Mouse (Mus musculus) cerebellum, adult 2 months (tissue): ENCODE measurements around the gene Usp2. TPM values are rescaled to one million over a fixed set of nuclear protein-coding genes. Genes with fewer than 3 reads are reported as not detected.

Experiments used
- DNase-seq, 2 experiments: peaks; one replicate each; pipeline ENCODE4 v3.0.0; 2021
- H3K27ac ChIP-seq: fragments of 200-500 bp; 2 replicates; pipeline ENCODE4 v1.5.1; 2012; ENCODE audit warnings: low read length, control low read depth, inconsistent platforms; ENCODE audit not compliant: insufficient read depth
- H3K27me3 ChIP-seq: fragments of 200-500 bp; 2 replicates; pipeline ENCODE4 v1.6.1; 2012; ENCODE audit warnings: inconsistent platforms, mild to moderate bottlenecking, low read length, moderate library complexity; ENCODE audit not compliant: control insufficient read depth, insufficient read depth
- H3K4me1 ChIP-seq: fragments of 200-500 bp; 2 replicates; pipeline ENCODE4 v1.6.1; 2011; ENCODE audit warnings: low read length; ENCODE audit not compliant: control insufficient read depth, insufficient read depth
- H3K4me3 ChIP-seq: fragments of 200-500 bp; replicated peaks from 2 replicates; pipeline ENCODE3; 2011; ENCODE audit warnings: mild to moderate bottlenecking, low read depth, low read length, control low read depth; ENCODE audit not compliant: insufficient read depth
- CTCF ChIP-seq: fragments of 200-500 bp; IDR thresholded peaks from 2 replicates; pipeline ENCODE4 v1.5.1; 2011; ENCODE audit warnings: low read depth, mild to moderate bottlenecking, control low read depth, low read length, moderate library complexity, borderline replicate concordance; ENCODE audit not compliant: insufficient read depth
- POLR2A ChIP-seq: fragments of 200-500 bp; IDR thresholded peaks from 2 replicates; pipeline ENCODE4 v1.6.1; 2011; ENCODE audit warnings: low read length, control low read depth, borderline replicate concordance; ENCODE audit not compliant: insufficient read depth
- WGBS: fragments of 180-500 bp; shearing (Covaris S2); methylation state at CpG from one replicate; pipeline ENCODE4 v1.1.7; 2018; 5-methylcytosine and 5-hydroxymethylcytosine counted together
- polyA plus RNA-seq: library from polyadenylated mRNA; depleted of rRNA; stranded (reverse); fragments of >200 nt; gene quantifications from 2 replicates; pipeline ENCODE4 v1.2.3, GENCODE M21; 2012

Usp2 gene
- polyA plus RNA-seq, 1 experiment, result 43.5 TPM

- no peak overlapping the region for H3K4me3 ChIP-seq
- DNase-seq, result peak; percentile 42 to 51
- 67% methylated on average over 24 of the region's 24 CpGs for WGBS
- H3K27ac ChIP-seq, result no peak overlapping the region
- H3K4me1 ChIP-seq, result peaks cover 65% of the 10 kb centered on the region
- TF ChIP-seq POLR2A, result no peak
- no peaks in the 10 kb centered on the region for H3K27me3 ChIP-seq
These were observed 8.6 kb downstream of the Usp2 start for GRCm38 (mm10) chr9:44075276-44075995.

- WGBS, result 69% methylated on average over 16 of the region's 16 CpGs
- Histone ChIP-seq H3K4me1 (peaks cover 70% of the 10 kb centered on the region), H3K27ac (peak overlapping the region; percentile 22; the same call in 1 of the 2 replicates), H3K4me3 (no peak overlapping the region), H3K27me3 (no peaks in the 10 kb centered on the region)
- peak in 1 of 2 experiments; percentile 18 for DNase-seq
- TF ChIP-seq POLR2A, result no peak
- no peak for TF ChIP-seq CTCF
These were observed 9.4 kb downstream of the Usp2 start for GRCm38 (mm10) chr9:44075996-44076763.

GRCm38 (mm10) chr9:44076764-44077120, 9.9 kb downstream of the Usp2 start:
- no peaks in the 10 kb centered on the region for H3K27me3 ChIP-seq
- TF ChIP-seq CTCF (peak; percentile 69; the same call in 1 of the 2 replicates), POLR2A (no peak)
- peak; percentile 68 to 76 for DNase-seq
- no peak overlapping the region for H3K27ac ChIP-seq
- H3K4me3 ChIP-seq, result no peak overlapping the region
- 13% methylated on average over 5 of the region's 5 CpGs for WGBS
- peaks cover 67% of the 10 kb centered on the region for H3K4me1 ChIP-seq

GRCm38 (mm10) chr9:44077266-44077910, 10.6 kb downstream of the Usp2 start:
- Histone ChIP-seq H3K4me1 (peaks cover 64% of the 10 kb centered on the region), H3K4me3 (no peak overlapping the region), H3K27ac (peak overlapping the region; percentile 70), H3K27me3 (no peaks in the 10 kb centered on the region)
- DNase-seq, result peak in 1 of 2 experiments; percentile 15
- 80% methylated on average over 11 of the region's 11 CpGs for WGBS
- TF ChIP-seq CTCF (no peak), POLR2A (no peak)

GRCm38 (mm10) chr9:44078136-44078797, 11.4 kb downstream of the Usp2 start:
- no peak for TF ChIP-seq POLR2A
- Histone ChIP-seq H3K27me3 (no peaks in the 10 kb centered on the region), H3K27ac (peak overlapping the region; percentile 70), H3K4me1 (peaks cover 57% of the 10 kb centered on the region), H3K4me3 (peak overlapping the region; percentile 12)
- 43% methylated on average over 10 of the region's 10 CpGs for WGBS
- no peak for DNase-seq

- Histone ChIP-seq H3K4me1 (peaks cover 58% of the 10 kb centered on the region), H3K27me3 (no peaks in the 10 kb centered on the region), H3K27ac (peak overlapping the region; percentile 80), H3K4me3 (no peak overlapping the region)
- peak; percentile 92 to 96 for DNase-seq
- no peak for TF ChIP-seq CTCF
- no peak for TF ChIP-seq POLR2A
- 7% methylated on average over 16 of the region's 16 CpGs for WGBS
These were observed 12.3 kb downstream of the Usp2 start for GRCm38 (mm10) chr9:44078955-44079756.
